Mouse (Mus musculus): ENCODE results near the gene Phlda1. TPM values are rescaled to one million over a fixed set of nuclear protein-coding genes. Genes with fewer than 3 reads are reported as not detected.

Phlda1 gene
- polyA plus RNA-seq, 1 experiment from 2014 or later = 43.4 TPM

GRCm38 (mm10) chr10:111558211-111558610, 52.1 kb downstream of the Phlda1 start:
- H3K9me3 ChIP-seq (replicated peaks) = no peaks in the 10 kb centered on the region
- H3K9ac ChIP-seq = no peak overlapping the region
- no peak overlapping the region for H3K4me2 ChIP-seq (replicated peaks)
- H3K4me3 ChIP-seq (replicated peaks) = no peak overlapping the region
- H3K27me3 ChIP-seq = no peaks in the 10 kb centered on the region
- H3K4me1 ChIP-seq = peaks cover 18% of the 10 kb centered on the region; the same call in 1 of the 2 replicates
- no peak overlapping the region for H3K27ac ChIP-seq (replicated peaks)
- ATAC-seq (ENCODE audit: insufficient number of reproducible peaks, low FRiP score, low TSS enrichment, low read depth) = no peak
- WGBS = 79% methylated on average over 5 of the region's 5 CpGs
- no peaks in the 10 kb centered on the region for H3K36me3 ChIP-seq

Other genes with a start within 250 kb of the Phlda1 start
- 5.3 TPM in 2 replicates for gene Bbs10, start 207.6 kb upstream of the Phlda1 start, polyA plus RNA-seq (2015; fragmentation: Nextera tagmentation; extraction: Ambion mirVana)
- gene Nap1l1, start 33.1 kb upstream of the Phlda1 start, polyA plus RNA-seq (2015; fragmentation: Nextera tagmentation; extraction: Ambion mirVana) = 192 and 198 TPM in 2 replicates

All from embryonic facial prominence, embryonic 15.5 days (tissue).